26 mouse cellular contexts compared by ENCODE assay signal in the genomic region with DNA sequence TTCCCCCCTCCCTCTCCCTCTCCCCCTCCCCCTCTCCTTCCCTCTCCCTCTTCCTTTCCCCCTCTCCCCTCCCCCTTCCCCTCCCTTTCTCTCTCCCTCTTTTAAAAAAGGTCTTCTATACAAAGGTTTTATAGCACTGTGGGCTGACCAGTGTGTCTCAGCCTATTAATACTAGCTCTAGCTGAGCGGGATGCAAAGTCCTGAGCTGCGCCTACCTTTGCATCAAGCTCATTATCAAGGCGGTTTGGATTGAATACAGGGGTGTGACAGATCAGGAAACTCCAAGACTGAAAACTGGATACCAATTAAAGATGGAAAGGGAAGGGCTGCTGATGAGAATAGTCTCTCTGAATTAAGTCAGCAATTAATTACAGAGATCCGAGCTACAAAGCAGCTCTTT.
"Had no signal": no experiment of that assay in that cellular context is flagged by ENCODE, and none has a peak within 500 bp of the region (broad histone marks: within the 10 kb centered on the region; RNA-seq: fewer than 3 reads in every experiment).

No protein-coding gene starts in this region.

- H3K27ac ChIP-seq: heart, adult 2 months; heart, embryonic 13.5 days; heart, embryonic 15.5 days; hindbrain, embryonic 13.5 days; hindbrain, embryonic 15.5 days; hindbrain, postnatal 0 days; kidney, embryonic 15.5 days; kidney, postnatal 0 days; limb, embryonic 13.5 days; limb, embryonic 15.5 days; liver, embryonic 12.5 days; liver, embryonic 14.5 days had no signal

- H3K27me3 ChIP-seq: heart, embryonic 13.5 days; heart, embryonic 15.5 days; hindbrain, embryonic 13.5 days; hindbrain, embryonic 15.5 days; kidney, embryonic 15.5 days; limb, embryonic 13.5 days; limb, embryonic 15.5 days; liver, embryonic 12.5 days had no signal

- H3K36me3 ChIP-seq: heart, embryonic 15.5 days; kidney, embryonic 15.5 days; liver, embryonic 12.5 days had no signal

- ATAC-seq: hindbrain, postnatal 0 days; intestine, embryonic 16.5 days; liver, embryonic 12.5 days had no signal

- H3K4me1 ChIP-seq: hindbrain, embryonic 13.5 days; hindbrain, embryonic 15.5 days; kidney, embryonic 15.5 days; limb, embryonic 13.5 days; limb, embryonic 15.5 days; liver, embryonic 12.5 days had no signal

- H3K9ac ChIP-seq: heart, embryonic 13.5 days; heart, embryonic 15.5 days; hindbrain, embryonic 13.5 days; hindbrain, embryonic 15.5 days; kidney, embryonic 15.5 days; limb, embryonic 13.5 days; limb, embryonic 15.5 days; liver, embryonic 12.5 days; liver, embryonic 14.5 days had no signal

- H3K4me3 ChIP-seq: heart, adult 2 months; heart, embryonic 13.5 days; heart, embryonic 15.5 days; hindbrain, embryonic 13.5 days; hindbrain, embryonic 15.5 days; kidney, embryonic 15.5 days; limb, embryonic 13.5 days; limb, embryonic 15.5 days; liver, embryonic 12.5 days had no signal

- H3K9me3 ChIP-seq: heart, embryonic 13.5 days; heart, embryonic 15.5 days; hindbrain, embryonic 13.5 days; hindbrain, embryonic 15.5 days; kidney, embryonic 15.5 days; limb, embryonic 13.5 days; limb, embryonic 15.5 days; liver, embryonic 12.5 days had no signal

- DNase-seq: gastrocnemius, postnatal 14 days; gastrocnemius, postnatal 36 days; heart, adult 2 months; heart, postnatal 14 days; heart, postnatal 36 days; kidney, adult 11 months; kidney, adult 2 months; kidney, adult 9 months; kidney, postnatal 14 days; kidney, postnatal 36 days; layer of hippocampus, adult 9-11 months; layer of hippocampus, postnatal 36 days; left cerebral cortex, postnatal 4 days had no signal

- H3K4me2 ChIP-seq: heart, embryonic 11.5 days; heart, embryonic 13.5 days; heart, embryonic 15.5 days; hindbrain, embryonic 13.5 days; hindbrain, embryonic 15.5 days; kidney, embryonic 15.5 days; limb, embryonic 13.5 days; limb, embryonic 15.5 days; liver, embryonic 12.5 days had no signal
